Mouse (Mus musculus): Measurements from ENCODE around the gene Foxn2. TPM values are rescaled to one million over a fixed set of nuclear protein-coding genes. Genes with fewer than 3 reads are reported as not detected.
"Not testable (repeated sequence)": the region's sequence is repeated elsewhere in the genome, so short reads cannot be mapped to it uniquely, and the experiment has no call there.

Gene Foxn2
- polyA plus RNA-seq, 1 experiment from 2014 or later, result 8.1 TPM

GRCm38 (mm10) chr17:88459516-88459915 is 19.0 kb downstream of the Foxn2 start:
- ATAC-seq (ENCODE audit: low read depth), result no peak
- no peaks in the 10 kb centered on the region for H3K9me3 ChIP-seq (ENCODE audit: control insufficient read depth, low read length)
- no peaks in the 10 kb centered on the region for H3K36me3 ChIP-seq (ENCODE audit: control insufficient read depth, insufficient read depth, low read length)
- H3K4me3 ChIP-seq (ENCODE audit: low read depth, low read length), result no peak overlapping the region
- H3K4me1 ChIP-seq (ENCODE audit: control insufficient read depth, insufficient read depth, low read length), result no peaks in the 10 kb centered on the region
- no peaks in the 10 kb centered on the region for H3K27me3 ChIP-seq (ENCODE audit: control insufficient read depth, insufficient read depth, low read length)
- no peak overlapping the region for H3K9ac ChIP-seq (replicated peaks; ENCODE audit: low read depth, low read length)
- H3K27ac ChIP-seq (ENCODE audit: low read depth, low read length), result no peak overlapping the region
- H3K4me2 ChIP-seq (ENCODE audit: low read depth, low read length), result no peak overlapping the region
- 72% methylated on average over 2 of the region's 2 CpGs for WGBS

DNA sequence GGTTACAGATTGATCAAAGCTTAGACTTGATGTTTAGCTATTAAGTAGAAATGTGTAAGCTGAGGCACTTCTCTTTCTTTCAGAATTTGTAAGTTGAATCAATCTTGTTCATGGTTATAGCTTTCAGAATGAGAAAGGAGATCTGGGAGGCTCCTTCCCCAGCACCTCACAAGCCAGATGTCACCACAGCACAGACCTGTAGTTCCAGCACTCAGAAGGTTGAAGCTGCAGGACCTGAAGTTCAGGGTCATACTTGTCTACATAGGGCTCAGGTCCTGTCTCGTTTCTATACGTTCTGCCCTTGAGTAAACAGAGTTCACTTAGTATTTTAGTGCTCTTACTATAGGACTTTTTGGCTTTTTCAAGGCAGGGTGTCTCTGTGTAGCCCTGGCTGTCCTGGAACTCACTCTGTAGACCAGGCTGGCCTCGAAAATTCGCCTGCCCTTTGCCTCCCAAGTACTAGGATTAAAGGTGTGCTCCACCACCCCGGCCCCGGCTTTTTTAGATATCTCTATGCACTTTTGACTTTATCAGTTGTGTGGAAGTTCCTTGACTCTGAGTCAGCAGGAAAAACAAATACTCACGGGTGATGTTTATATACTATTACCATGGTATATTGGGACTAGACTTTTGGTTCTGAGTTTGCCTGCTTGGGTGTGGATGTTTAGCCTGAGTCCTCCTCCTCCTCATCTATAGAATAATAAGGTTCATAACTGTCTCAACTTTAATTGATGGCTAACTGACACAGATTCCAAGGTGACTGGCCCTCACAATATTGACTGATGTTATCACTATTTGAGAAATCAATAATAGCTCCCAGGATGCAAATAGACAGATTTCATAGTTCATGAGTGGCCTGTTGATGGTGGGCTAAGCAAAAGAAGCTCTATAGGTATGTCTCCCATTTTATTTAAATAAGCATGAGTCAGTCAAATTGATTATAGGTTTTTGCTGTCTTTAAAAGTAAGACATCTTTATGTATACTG is 19.7 kb downstream of the Foxn2 start:
- ATAC-seq (ENCODE audit: low read depth), result no peak
- H3K9ac ChIP-seq (replicated peaks; ENCODE audit: low read depth, low read length), result no peak overlapping the region
- WGBS, result 94% methylated on average over 7 of the region's 7 CpGs
- H3K4me1 ChIP-seq (ENCODE audit: control insufficient read depth, insufficient read depth, low read length), result no peaks in the 10 kb centered on the region
- no peak overlapping the region for H3K4me2 ChIP-seq (ENCODE audit: low read depth, low read length)
- no peak overlapping the region for H3K27ac ChIP-seq (ENCODE audit: low read depth, low read length)
- H3K36me3 ChIP-seq (ENCODE audit: control insufficient read depth, insufficient read depth, low read length), result no peaks in the 10 kb centered on the region
- no peaks in the 10 kb centered on the region for H3K9me3 ChIP-seq (ENCODE audit: control insufficient read depth, low read length)
- H3K4me3 ChIP-seq (ENCODE audit: low read depth, low read length), result no peak overlapping the region
- H3K27me3 ChIP-seq (ENCODE audit: control insufficient read depth, insufficient read depth, low read length), result no peaks in the 10 kb centered on the region

- no peaks in the 10 kb centered on the region for H3K4me1 ChIP-seq (ENCODE audit: control insufficient read depth, insufficient read depth, low read length)
- no peaks in the 10 kb centered on the region for H3K27me3 ChIP-seq (ENCODE audit: control insufficient read depth, insufficient read depth, low read length)
- no peak for ATAC-seq (ENCODE audit: low read depth)
- H3K27ac ChIP-seq (ENCODE audit: low read depth, low read length), result no peak overlapping the region
- H3K4me3 ChIP-seq (ENCODE audit: low read depth, low read length), result no peak overlapping the region
- no peaks in the 10 kb centered on the region for H3K9me3 ChIP-seq (ENCODE audit: control insufficient read depth, low read length)
- 85% methylated on average over 5 of the region's 5 CpGs for WGBS
- no peaks in the 10 kb centered on the region for H3K36me3 ChIP-seq (ENCODE audit: control insufficient read depth, insufficient read depth, low read length)
- no peak overlapping the region for H3K4me2 ChIP-seq (ENCODE audit: low read depth, low read length)
- H3K9ac ChIP-seq (replicated peaks; ENCODE audit: low read depth, low read length), result no peak overlapping the region
Observed at GRCm38 (mm10) chr17:88462658-88463057, 22.1 kb downstream of the Foxn2 start.

DNA sequence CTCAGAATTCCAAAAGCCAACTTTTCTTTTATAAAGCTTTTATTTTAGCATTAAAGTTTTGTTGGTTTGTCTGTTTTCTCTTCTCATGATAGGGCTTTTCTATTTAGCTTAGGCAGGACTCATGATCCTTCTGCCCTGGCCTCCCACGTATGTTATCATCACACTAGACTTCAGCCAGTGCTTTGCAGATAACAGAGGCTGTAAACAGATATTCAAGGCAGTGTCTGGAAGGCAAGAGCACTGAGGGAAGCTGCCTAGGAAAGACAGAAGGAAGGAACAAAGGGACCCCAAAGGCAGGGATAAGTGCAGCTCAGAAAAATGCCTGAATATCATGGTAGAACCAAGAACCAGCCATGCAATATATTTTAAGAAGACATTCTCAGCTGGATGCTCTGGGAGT is 26.1 kb downstream of the Foxn2 start:
- Histone ChIP-seq H3K4me1 (ENCODE audit: control insufficient read depth, insufficient read depth, low read length) (no peaks in the 10 kb centered on the region), H3K4me2 (ENCODE audit: low read depth, low read length) (no peak overlapping the region), H3K9me3 (ENCODE audit: control insufficient read depth, low read length) (no peaks in the 10 kb centered on the region), H3K9ac (replicated peaks; ENCODE audit: low read depth, low read length) (no peak overlapping the region), H3K27ac (ENCODE audit: low read depth, low read length) (no peak overlapping the region), H3K27me3 (ENCODE audit: control insufficient read depth, insufficient read depth, low read length) (no peaks in the 10 kb centered on the region), H3K36me3 (ENCODE audit: control insufficient read depth, insufficient read depth, low read length) (no peaks in the 10 kb centered on the region), H3K4me3 (ENCODE audit: low read depth, low read length) (no peak overlapping the region)
- no peak for ATAC-seq (ENCODE audit: low read depth)
- WGBS, result 94% methylated on average over 1 of the region's 1 CpGs

DNA sequence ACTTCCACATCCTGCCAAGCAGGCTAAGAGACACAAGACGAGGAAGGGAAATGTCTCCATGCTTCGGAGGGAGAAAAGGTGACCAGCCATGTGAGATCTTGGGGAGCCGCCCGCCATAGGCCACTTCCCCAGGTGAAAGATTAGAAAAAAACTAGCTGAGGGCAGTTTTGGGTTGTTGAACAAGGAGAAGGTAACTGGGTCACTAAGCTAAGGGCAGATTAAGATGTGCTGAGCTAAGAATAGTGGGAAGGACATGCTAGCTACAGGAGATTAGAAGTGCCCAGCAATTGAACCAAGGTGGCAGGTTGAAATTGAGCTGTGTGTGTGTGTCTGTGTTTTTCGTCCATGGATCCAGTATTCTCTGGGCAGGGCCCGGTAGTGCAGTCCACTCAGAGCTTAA is 27.2 kb downstream of the Foxn2 start:
- H3K4me2 ChIP-seq (ENCODE audit: low read depth, low read length), result no peak overlapping the region
- no peak for ATAC-seq (ENCODE audit: low read depth)
- no peaks in the 10 kb centered on the region for H3K36me3 ChIP-seq (ENCODE audit: control insufficient read depth, insufficient read depth, low read length)
- no peak overlapping the region for H3K4me3 ChIP-seq (ENCODE audit: low read depth, low read length)
- H3K9ac ChIP-seq (replicated peaks; ENCODE audit: low read depth, low read length), result no peak overlapping the region
- H3K4me1 ChIP-seq (ENCODE audit: control insufficient read depth, insufficient read depth, low read length), result no peaks in the 10 kb centered on the region
- H3K9me3 ChIP-seq (ENCODE audit: control insufficient read depth, low read length), result no peaks in the 10 kb centered on the region
- H3K27ac ChIP-seq (ENCODE audit: low read depth, low read length), result no peak overlapping the region
- 93% methylated on average over 6 of the region's 6 CpGs for WGBS
- no peaks in the 10 kb centered on the region for H3K27me3 ChIP-seq (ENCODE audit: control insufficient read depth, insufficient read depth, low read length)

GRCm38 (mm10) chr17:88468655-88469398 is 28.3 kb downstream of the Foxn2 start:
- WGBS, result 95% methylated on average over 5 of the region's 5 CpGs
- not testable (repeated sequence) for H3K9ac ChIP-seq (replicated peaks; ENCODE audit: low read depth, low read length); H3K27ac ChIP-seq (ENCODE audit: low read depth, low read length); H3K4me3 ChIP-seq (ENCODE audit: low read depth, low read length); ATAC-seq (ENCODE audit: low read depth); H3K36me3 ChIP-seq (ENCODE audit: control insufficient read depth, insufficient read depth, low read length); H3K9me3 ChIP-seq (ENCODE audit: control insufficient read depth, low read length); H3K4me1 ChIP-seq (ENCODE audit: control insufficient read depth, insufficient read depth, low read length); H3K27me3 ChIP-seq (ENCODE audit: control insufficient read depth, insufficient read depth, low read length); H3K4me2 ChIP-seq (ENCODE audit: low read depth, low read length)

DNA sequence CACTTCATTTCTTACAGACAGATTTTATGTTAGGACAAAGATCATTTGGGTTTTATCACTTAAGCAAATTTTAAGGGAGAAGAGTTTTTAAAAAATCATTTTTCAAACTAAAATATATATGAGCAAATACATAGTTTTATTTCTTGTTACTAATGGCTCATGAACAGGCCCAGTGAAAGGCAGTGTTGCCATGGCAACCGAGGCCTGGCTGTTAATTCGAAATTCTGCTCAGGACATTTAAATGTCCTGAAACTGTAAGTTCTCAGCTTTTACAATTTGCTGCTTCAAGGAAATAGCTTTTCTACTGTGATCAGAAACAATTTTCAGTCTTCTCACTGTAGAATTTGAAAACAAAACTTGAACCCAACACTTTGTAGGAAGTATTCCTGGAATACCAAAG is 33.3 kb downstream of the Foxn2 start:
- ATAC-seq (ENCODE audit: low read depth), result no peak
- Histone ChIP-seq H3K27me3 (ENCODE audit: control insufficient read depth, insufficient read depth, low read length) (no peaks in the 10 kb centered on the region), H3K9ac (replicated peaks; ENCODE audit: low read depth, low read length) (no peak overlapping the region), H3K4me3 (ENCODE audit: low read depth, low read length) (no peak overlapping the region), H3K36me3 (ENCODE audit: control insufficient read depth, insufficient read depth, low read length) (no peaks in the 10 kb centered on the region), H3K27ac (ENCODE audit: low read depth, low read length) (no peak overlapping the region), H3K4me2 (ENCODE audit: low read depth, low read length) (no peak overlapping the region), H3K4me1 (ENCODE audit: control insufficient read depth, insufficient read depth, low read length) (no peaks in the 10 kb centered on the region), H3K9me3 (ENCODE audit: control insufficient read depth, low read length) (no peaks in the 10 kb centered on the region)
- WGBS, result 55% methylated on average over 2 of the region's 2 CpGs

DNA sequence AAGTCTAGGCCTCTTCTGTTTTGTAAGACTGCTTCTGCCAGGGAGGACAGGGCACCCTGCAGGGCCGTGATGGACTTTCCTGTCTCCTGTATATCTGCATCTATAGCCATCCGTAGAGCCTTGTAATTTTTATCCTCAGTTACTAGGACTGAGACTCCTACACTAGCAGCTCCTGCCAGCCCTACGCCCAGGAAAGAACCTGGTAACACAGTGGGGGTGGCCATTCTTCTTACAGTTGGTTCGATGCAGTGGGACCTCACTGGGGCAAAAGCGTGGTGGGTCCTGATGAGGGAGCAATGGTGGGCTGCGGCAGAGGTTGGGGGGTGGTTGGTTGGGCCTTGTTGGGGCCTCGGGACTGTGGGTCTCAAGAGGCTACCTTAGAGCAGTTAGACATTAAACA is 36.7 kb downstream of the Foxn2 start:
- 97% methylated on average over 7 of the region's 7 CpGs for WGBS
- H3K4me3 ChIP-seq (ENCODE audit: low read depth, low read length), result no peak overlapping the region

DNA sequence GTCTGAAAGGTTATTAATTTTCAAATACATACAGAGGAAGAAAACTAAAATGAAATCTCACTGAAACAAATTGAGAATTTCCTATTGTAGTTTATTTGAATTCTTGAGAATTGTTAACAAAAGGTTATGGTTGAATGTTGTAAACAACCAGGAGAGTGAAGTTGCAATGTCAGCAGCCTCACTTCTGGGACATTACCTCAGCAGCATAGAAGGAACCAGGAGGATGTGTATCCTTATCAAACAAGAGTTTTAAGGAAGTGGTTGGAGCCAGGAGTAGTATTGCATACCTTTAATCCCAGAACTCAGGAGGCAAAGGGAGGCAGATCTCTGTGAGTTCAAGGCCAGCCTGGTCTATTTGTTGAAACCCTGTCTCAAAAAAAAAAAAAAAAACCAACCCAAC is 37.2 kb downstream of the Foxn2 start:
- H3K4me3 ChIP-seq (ENCODE audit: low read depth, low read length), result no peak overlapping the region
- no peak overlapping the region for H3K4me2 ChIP-seq (ENCODE audit: low read depth, low read length)
- H3K9ac ChIP-seq (replicated peaks; ENCODE audit: low read depth, low read length), result no peak overlapping the region
- no peak for ATAC-seq (ENCODE audit: low read depth)
- no peaks in the 10 kb centered on the region for H3K27me3 ChIP-seq (ENCODE audit: control insufficient read depth, insufficient read depth, low read length)
- no peaks in the 10 kb centered on the region for H3K9me3 ChIP-seq (ENCODE audit: control insufficient read depth, low read length)
- H3K4me1 ChIP-seq (ENCODE audit: control insufficient read depth, insufficient read depth, low read length), result no peaks in the 10 kb centered on the region
- no peaks in the 10 kb centered on the region for H3K36me3 ChIP-seq (ENCODE audit: control insufficient read depth, insufficient read depth, low read length)
- H3K27ac ChIP-seq (ENCODE audit: low read depth, low read length), result no peak overlapping the region

More for the DNA sequence above, 36.7 kb downstream of the Foxn2 start:
- Histone ChIP-seq H3K4me1 (ENCODE audit: control insufficient read depth, insufficient read depth, low read length) (no peaks in the 10 kb centered on the region), H3K27ac (ENCODE audit: low read depth, low read length) (no peak overlapping the region), H3K36me3 (ENCODE audit: control insufficient read depth, insufficient read depth, low read length) (no peaks in the 10 kb centered on the region), H3K9me3 (ENCODE audit: control insufficient read depth, low read length) (no peaks in the 10 kb centered on the region), H3K9ac (replicated peaks; ENCODE audit: low read depth, low read length) (no peak overlapping the region), H3K27me3 (ENCODE audit: control insufficient read depth, insufficient read depth, low read length) (no peaks in the 10 kb centered on the region), H3K4me2 (ENCODE audit: low read depth, low read length) (no peak overlapping the region)
- ATAC-seq (ENCODE audit: low read depth), result no peak
